Mouse (Mus musculus) CH12.LX (cell line): Measurements from ENCODE around the gene Adprh.

Experiments used
- CHD1 ChIP-seq: IDR thresholded peaks from 2 replicates; pipeline ENCODE4 v1.6.1; 2012; ENCODE audit warnings: low read depth, low read length, improper control_type of control experiment, inconsistent platforms
- CTCF ChIP-seq, 2 experiments: IDR thresholded peaks in 1 of 2; conservative IDR thresholded peaks in 1 of 2; 2 replicates each; pipeline ENCODE4 v1.5.1; 2011 to 2012; ENCODE audit warnings: low read depth in 2 of 2, low read length in 2 of 2, improper control_type of control experiment in 1 of 2, inconsistent platforms in 1 of 2, mild to moderate bottlenecking in 1 of 2, moderate library complexity in 1 of 2
- POLR2A ChIP-seq: IDR thresholded peaks from 2 replicates; pipeline ENCODE4 v1.6.1; 2011; ENCODE audit warnings: low read depth, mild to moderate bottlenecking, improper control_type of control experiment, low read length

- TF ChIP-seq CTCF (conservative IDR thresholded peaks at IDR 0.05 in 1 of 2, IDR thresholded peaks at IDR 0.05 in 1 of 2; ENCODE audit: low read depth in 2 of 2, low read length in 2 of 2) = no peak
- no peak for TF ChIP-seq CHD1
- TF ChIP-seq POLR2A = no peak
Observed at GRCm38 (mm10) chr16:38439190-38439589, 13.3 kb downstream of the Adprh start.
